Mouse (Mus musculus): ENCODE results near the gene Plpp3. TPM values are rescaled to one million over a fixed set of nuclear protein-coding genes. Genes with fewer than 3 reads are reported as not detected.

The Plpp3 gene
- polyA plus RNA-seq, 1 experiment = not detected

- 57% methylated on average over 6 of the region's 6 CpGs for WGBS
- TF ChIP-seq CTCF (IDR thresholded peaks at IDR 0.05; ENCODE audit: insufficient read depth, low read depth, low read length) (no peak), POLR2A (IDR thresholded peaks at IDR 0.05; ENCODE audit: insufficient read depth, low read depth, low read length) (no peak)
Measured at GRCm38 (mm10) chr4:105164952-105165351, 7.8 kb downstream of the Plpp3 start.

GRCm38 (mm10) chr4:105169093-105169571 is 12.0 kb downstream of the Plpp3 start:
- H3K27ac ChIP-seq (ENCODE audit: insufficient read depth, low read depth, low read length) = no peak overlapping the region
- no peaks in the 10 kb centered on the region for H3K4me1 ChIP-seq (ENCODE audit: control insufficient read depth, insufficient read depth, low read length)
- H3K4me3 ChIP-seq (ENCODE audit: insufficient read depth, low read depth, low read length) = no peak overlapping the region
- 79% methylated on average over 7 of the region's 7 CpGs for WGBS
- TF ChIP-seq POLR2A (IDR thresholded peaks at IDR 0.05; ENCODE audit: insufficient read depth, low read depth, low read length) = no peak

More at GRCm38 (mm10) chr4:105164952-105165351, 7.8 kb downstream of the Plpp3 start:
- no peak overlapping the region for H3K27ac ChIP-seq (ENCODE audit: insufficient read depth, low read depth, low read length)
- H3K4me3 ChIP-seq (ENCODE audit: insufficient read depth, low read depth, low read length) = no peak overlapping the region
- peaks cover 2% of the 10 kb centered on the region; the same call in 1 of the 2 replicates for H3K4me1 ChIP-seq (ENCODE audit: control insufficient read depth, insufficient read depth, low read length)

GRCm38 (mm10) chr4:105169826-105170810 is 13.0 kb downstream of the Plpp3 start:
- 69% methylated on average over 16 of the region's 16 CpGs for WGBS
- Histone ChIP-seq H3K27ac (ENCODE audit: insufficient read depth, low read depth, low read length) (no peak overlapping the region), H3K4me1 (ENCODE audit: control insufficient read depth, insufficient read depth, low read length) (0 out of 2 replicates have a peak, but pooled peaks cover 2% of the 10 kb centered on the region), H3K4me3 (ENCODE audit: insufficient read depth, low read depth, low read length) (no peak overlapping the region)
- no peak for TF ChIP-seq POLR2A (IDR thresholded peaks at IDR 0.05; ENCODE audit: insufficient read depth, low read depth, low read length)
- TF ChIP-seq CTCF (IDR thresholded peaks at IDR 0.05; ENCODE audit: insufficient read depth, low read depth, low read length) = no peak

- 63% methylated on average over 9 of the region's 9 CpGs for WGBS
- TF ChIP-seq POLR2A (IDR thresholded peaks at IDR 0.05; ENCODE audit: insufficient read depth, low read depth, low read length) (no peak), CTCF (IDR thresholded peaks at IDR 0.05; ENCODE audit: insufficient read depth, low read depth, low read length) (no peak)
- Histone ChIP-seq H3K4me3 (ENCODE audit: insufficient read depth, low read depth, low read length) (no peak overlapping the region), H3K27ac (ENCODE audit: insufficient read depth, low read depth, low read length) (no peak overlapping the region), H3K4me1 (ENCODE audit: control insufficient read depth, insufficient read depth, low read length) (peaks cover 9% of the 10 kb centered on the region; the same call in 1 of the 2 replicates)
Measured at GRCm38 (mm10) chr4:105170811-105171401, 13.8 kb downstream of the Plpp3 start.

- H3K27ac ChIP-seq (ENCODE audit: insufficient read depth, low read depth, low read length) = no peak overlapping the region
- WGBS = 66% methylated on average over 3 of the region's 3 CpGs
- no peak for TF ChIP-seq CTCF (IDR thresholded peaks at IDR 0.05; ENCODE audit: insufficient read depth, low read depth, low read length)
- TF ChIP-seq POLR2A (IDR thresholded peaks at IDR 0.05; ENCODE audit: insufficient read depth, low read depth, low read length) = no peak
- peaks cover 9% of the 10 kb centered on the region; the same call in 1 of the 2 replicates for H3K4me1 ChIP-seq (ENCODE audit: control insufficient read depth, insufficient read depth, low read length)
- no peak overlapping the region for H3K4me3 ChIP-seq (ENCODE audit: insufficient read depth, low read depth, low read length)
Measured at GRCm38 (mm10) chr4:105171432-105171831, 14.3 kb downstream of the Plpp3 start.

GRCm38 (mm10) chr4:105174778-105175177 is 17.6 kb downstream of the Plpp3 start:
- Histone ChIP-seq H3K27ac (ENCODE audit: insufficient read depth, low read depth, low read length) (peak overlapping the region; percentile 67), H3K4me1 (ENCODE audit: control insufficient read depth, insufficient read depth, low read length) (peaks cover 9% of the 10 kb centered on the region; the same call in 1 of the 2 replicates), H3K4me3 (ENCODE audit: insufficient read depth, low read depth, low read length) (no peak overlapping the region)
- TF ChIP-seq POLR2A (IDR thresholded peaks at IDR 0.05; ENCODE audit: insufficient read depth, low read depth, low read length) (no peak), CTCF (IDR thresholded peaks at IDR 0.05; ENCODE audit: insufficient read depth, low read depth, low read length) (no peak)
- WGBS = 70% methylated on average over 4 of the region's 4 CpGs

GRCm38 (mm10) chr4:105175255-105176035 is 18.3 kb downstream of the Plpp3 start:
- TF ChIP-seq CTCF (IDR thresholded peaks at IDR 0.05; ENCODE audit: insufficient read depth, low read depth, low read length) (no peak), POLR2A (IDR thresholded peaks at IDR 0.05; ENCODE audit: insufficient read depth, low read depth, low read length) (no peak)
- Histone ChIP-seq H3K4me1 (ENCODE audit: control insufficient read depth, insufficient read depth, low read length) (peaks cover 9% of the 10 kb centered on the region; the same call in 1 of the 2 replicates), H3K4me3 (ENCODE audit: insufficient read depth, low read depth, low read length) (no peak overlapping the region), H3K27ac (ENCODE audit: insufficient read depth, low read depth, low read length) (peak overlapping the region; percentile 53; the same call in 1 of the 2 replicates)
- WGBS = 50% methylated on average over 16 of the region's 16 CpGs

- TF ChIP-seq CTCF (IDR thresholded peaks at IDR 0.05; ENCODE audit: insufficient read depth, low read depth, low read length) (no peak), POLR2A (IDR thresholded peaks at IDR 0.05; ENCODE audit: insufficient read depth, low read depth, low read length) (no peak)
- WGBS = 49% methylated on average over 16 of the region's 16 CpGs
- Histone ChIP-seq H3K4me3 (ENCODE audit: insufficient read depth, low read depth, low read length) (no peak overlapping the region), H3K27ac (ENCODE audit: insufficient read depth, low read depth, low read length) (peak overlapping the region; percentile 50; the same call in 1 of the 2 replicates), H3K4me1 (ENCODE audit: control insufficient read depth, insufficient read depth, low read length) (peaks cover 3% of the 10 kb centered on the region; the same call in 1 of the 2 replicates)
Measured at GRCm38 (mm10) chr4:105181014-105181658, 24.0 kb downstream of the Plpp3 start.

All from olfactory bulb, adult 2 months (tissue).